Mouse (Mus musculus): ENCODE results near the gene Efna4. TPM values are rescaled to one million over a fixed set of nuclear protein-coding genes. Genes with fewer than 3 reads are reported as not detected.

Efna4 gene
- total RNA-seq, 2 experiments from 2014 or later: 0.43 to 1.1 TPM

GRCm38 (mm10) chr3:89332013-89332412 is 5.8 kb downstream of the Efna4 start:
- no peak for DNase-seq (ENCODE audit: low spot score in 2 of 2)

- no peak for DNase-seq (ENCODE audit: low spot score in 2 of 2)
Observed at GRCm38 (mm10) chr3:89331561-89331960, 6.3 kb downstream of the Efna4 start.

GRCm38 (mm10) chr3:89330948-89331347 is 6.9 kb downstream of the Efna4 start:
- no peak for DNase-seq (ENCODE audit: low spot score in 2 of 2)

- no peak for DNase-seq (ENCODE audit: low spot score in 2 of 2)
Observed at GRCm38 (mm10) chr3:89330346-89330745, 7.5 kb downstream of the Efna4 start.

- DNase-seq (ENCODE audit: low spot score in 2 of 2): no peak
Observed at GRCm38 (mm10) chr3:89328623-89329022, 9.2 kb downstream of the Efna4 start.

- DNase-seq (ENCODE audit: low spot score in 2 of 2): no peak
Observed at GRCm38 (mm10) chr3:89327371-89327870, 10.4 kb downstream of the Efna4 start.

GRCm38 (mm10) chr3:89325882-89326281 is 11.9 kb downstream of the Efna4 start:
- no peak for DNase-seq (ENCODE audit: low spot score in 2 of 2)

- DNase-seq (ENCODE audit: low spot score in 2 of 2): peak; percentile 75 to 76
Observed at GRCm38 (mm10) chr3:89322514-89323165, 15.2 kb downstream of the Efna4 start, which contains the start of gene Efna3. Efna3 (minus strand) TSS chr3:89322965.

GRCm38 (mm10) chr3:89322131-89322500 is 15.7 kb downstream of the Efna4 start:
- DNase-seq (ENCODE audit: low spot score in 2 of 2): no peak

GRCm38 (mm10) chr3:89321183-89322130 is 16.4 kb downstream of the Efna4 start:
- peak in 1 of 2 experiments; percentile 41 for DNase-seq (ENCODE audit: low spot score in 2 of 2)

GRCm38 (mm10) chr3:89320581-89321182 is 17.1 kb downstream of the Efna4 start:
- DNase-seq (ENCODE audit: low spot score in 2 of 2): peak in 1 of 2 experiments; percentile 36

- no peak for DNase-seq (ENCODE audit: low spot score in 2 of 2)
Observed at GRCm38 (mm10) chr3:89319591-89320350, 18.1 kb downstream of the Efna4 start.

GRCm38 (mm10) chr3:89318971-89319590 is 18.7 kb downstream of the Efna4 start:
- no peak for DNase-seq (ENCODE audit: low spot score in 2 of 2)

- DNase-seq (ENCODE audit: low spot score in 2 of 2): no peak
Observed at GRCm38 (mm10) chr3:89318316-89318715, 19.5 kb downstream of the Efna4 start.

- no peak for DNase-seq (ENCODE audit: low spot score in 2 of 2)
Observed at GRCm38 (mm10) chr3:89317246-89317645, 20.6 kb downstream of the Efna4 start.

- peak; percentile 78 to 80 for DNase-seq (ENCODE audit: low spot score in 2 of 2)
Observed at GRCm38 (mm10) chr3:89316833-89317232, 21.0 kb downstream of the Efna4 start.

- DNase-seq (ENCODE audit: low spot score in 2 of 2): no peak
Observed at GRCm38 (mm10) chr3:89315930-89316831, 21.6 kb downstream of the Efna4 start.

GRCm38 (mm10) chr3:89315195-89315929 is 22.5 kb downstream of the Efna4 start:
- peak; percentile 78 to 82 for DNase-seq (ENCODE audit: low spot score in 2 of 2)
